Mouse (Mus musculus) hematopoietic stem cell, adult 5-6 weeks (primary cell): ENCODE measurements around the gene Amz1. TPM values are rescaled to one million over a fixed set of nuclear protein-coding genes. Genes with fewer than 3 reads are reported as not detected.

Experiments used
- ATAC-seq, 2 experiments: fragments of 125-278 bp in 1 of 2; replicated peaks in 1 of 2; 2 replicates each; pipeline ENCODE4 v1.8.0; 2016 to 2017; ENCODE audit warnings: inconsistent platforms in 2 of 2, mild to moderate bottlenecking in 2 of 2, moderate number of reproducible peaks in 2 of 2, low read depth in 1 of 2, moderate TSS enrichment in 1 of 2; ENCODE audit not compliant: low FRiP score in 2 of 2, poor library complexity in 2 of 2, severe bottlenecking in 2 of 2, insufficient read depth in 1 of 2, low TSS enrichment in 1 of 2
- total RNA-seq: library from RNA; stranded (forward); fragments of 172-1452, 232-1000 nt; gene quantifications from 2 replicates; pipeline ENCODE4 v1.2.3, GENCODE M21; 2017

Amz1 gene
- total RNA-seq, 1 experiment from 2014 or later: 0.74 TPM

GRCm38 (mm10) chr5:140784288-140784687 lies 60.4 kb downstream of the Amz1 start:
- ATAC-seq: no peak

- no peak for ATAC-seq
Measured at GRCm38 (mm10) chr5:140785240-140785872, 61.4 kb downstream of the Amz1 start.

GRCm38 (mm10) chr5:140789561-140789960 lies 65.6 kb downstream of the Amz1 start:
- no peak for ATAC-seq

GRCm38 (mm10) chr5:140790392-140790791 lies 66.5 kb downstream of the Amz1 start:
- ATAC-seq: no peak

DNA sequence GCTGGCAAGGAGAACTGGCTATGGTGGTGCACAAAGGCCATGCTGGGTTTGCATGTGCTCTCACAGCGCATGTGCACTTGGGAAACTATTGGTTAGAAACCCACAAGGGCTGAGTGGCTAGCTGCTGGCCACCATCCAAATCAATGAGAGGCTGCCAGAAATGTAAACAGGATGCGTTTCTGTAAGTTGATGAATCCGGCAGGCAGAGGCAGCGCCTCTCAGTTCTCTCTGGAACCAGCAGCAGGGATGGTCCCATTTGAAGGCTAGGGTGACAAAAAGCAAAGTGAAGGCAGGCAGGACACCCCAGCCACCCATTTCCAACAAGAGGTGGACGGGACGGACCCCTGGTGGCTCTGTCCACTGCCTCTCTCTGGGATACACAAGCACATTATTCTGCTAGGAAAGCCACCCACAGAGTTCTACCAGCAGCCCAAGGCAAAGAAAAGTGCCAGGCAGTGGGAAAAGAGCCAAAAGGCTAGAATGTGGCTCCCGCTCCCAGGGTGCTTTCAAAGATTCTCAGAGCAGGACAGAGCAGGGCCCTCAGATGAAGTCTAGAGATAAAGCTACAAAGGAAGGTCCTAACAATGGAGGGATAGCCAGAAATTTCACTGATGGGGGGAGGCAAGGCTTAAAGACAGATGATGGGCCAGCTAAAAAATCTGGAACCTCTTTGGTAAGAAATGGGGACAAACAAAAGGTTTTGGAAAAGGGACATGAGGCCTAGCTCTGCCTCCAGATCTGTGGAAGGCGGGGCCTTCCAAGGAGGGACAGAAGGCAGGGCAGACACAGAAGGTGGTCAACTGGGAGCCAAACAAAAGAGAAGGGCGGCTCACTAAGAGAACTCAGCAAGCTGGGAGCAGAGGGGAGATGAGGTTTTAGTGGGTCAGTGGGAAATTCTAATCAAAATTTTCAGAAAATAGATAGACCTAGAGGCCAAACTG lies 67.3 kb downstream of the Amz1 start:
- peak; percentile 41 to 53; a peak in 3 of 4 replicates for ATAC-seq

- ATAC-seq: no peak
Measured at GRCm38 (mm10) chr5:140792233-140792632, 68.3 kb downstream of the Amz1 start.

GRCm38 (mm10) chr5:140794753-140795152 lies 70.8 kb downstream of the Amz1 start:
- 0 out of 4 replicates have a peak, but pooled peaks of 1 of the 2 experiments have one; percentile 4 for ATAC-seq

DNA sequence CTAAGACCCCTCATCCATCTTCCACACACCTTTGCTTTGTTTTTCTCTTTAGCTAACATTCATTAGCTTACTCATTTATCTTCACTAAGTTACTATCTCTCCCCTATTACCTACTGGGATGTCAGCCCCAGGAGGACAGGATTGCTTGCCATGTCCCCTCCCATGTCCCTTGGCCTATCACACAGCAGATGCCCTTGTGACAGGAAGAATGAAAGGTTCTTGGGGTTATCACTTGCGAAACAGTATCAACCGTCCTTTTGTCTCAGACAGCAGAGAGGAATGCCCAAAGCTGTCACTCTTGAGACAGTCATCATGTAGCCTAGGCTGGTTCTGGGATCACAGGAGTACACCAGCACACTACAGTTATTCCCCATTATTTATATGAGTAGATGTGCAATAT lies 71.2 kb downstream of the Amz1 start:
- peak in 1 of 2 experiments; percentile 43; a peak in 1 of 4 replicates for ATAC-seq

- no peak for ATAC-seq
Measured at GRCm38 (mm10) chr5:140796051-140796450, 72.1 kb downstream of the Amz1 start.

DNA sequence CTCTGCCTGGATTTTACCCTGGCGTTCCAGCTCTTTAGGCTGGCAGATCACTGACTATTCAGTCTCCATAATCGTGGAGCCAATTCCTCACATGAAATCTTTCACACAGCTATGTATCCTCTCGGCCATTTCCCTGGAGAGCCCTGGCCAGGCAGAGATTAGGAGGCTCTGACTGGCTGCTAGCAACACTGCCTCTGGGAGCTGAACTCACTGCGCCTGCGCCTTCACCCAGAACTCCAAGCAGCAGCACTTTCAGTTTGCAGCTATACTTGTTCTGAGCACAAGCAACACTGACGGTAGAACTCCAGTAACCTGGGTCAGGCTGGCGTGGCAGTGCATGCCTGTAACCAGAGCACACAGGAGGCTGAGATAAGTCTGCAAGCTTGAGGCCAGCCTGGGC lies 74.2 kb downstream of the Amz1 start:
- ATAC-seq: peak; percentile 15 to 20; a peak in 1 of 4 replicates

DNA sequence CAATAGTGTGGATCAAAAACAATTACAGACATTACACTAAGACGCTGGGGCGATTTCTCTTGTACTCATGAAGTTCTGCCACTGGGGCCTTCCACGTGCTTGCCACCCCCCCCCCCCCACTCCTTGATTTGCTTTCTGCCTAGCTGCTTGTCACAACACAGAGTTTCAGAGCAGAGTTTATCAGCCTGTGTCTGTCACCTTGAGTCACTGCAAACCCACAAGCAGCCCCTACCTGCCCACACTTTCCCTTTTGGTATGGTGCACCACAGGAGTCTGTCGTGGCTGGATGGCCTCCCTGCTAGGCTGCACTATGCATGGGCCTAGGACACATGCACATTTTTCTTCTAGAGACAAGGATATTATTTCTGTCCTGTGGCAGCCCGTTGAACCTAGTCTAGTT lies 74.8 kb downstream of the Amz1 start:
- peak; percentile 33 to 40; a peak in 3 of 4 replicates for ATAC-seq

- ATAC-seq: no peak
Measured at GRCm38 (mm10) chr5:140799190-140799589, 75.3 kb downstream of the Amz1 start.

GRCm38 (mm10) chr5:140800288-140800923 lies 76.5 kb downstream of the Amz1 start:
- no peak for ATAC-seq

DNA sequence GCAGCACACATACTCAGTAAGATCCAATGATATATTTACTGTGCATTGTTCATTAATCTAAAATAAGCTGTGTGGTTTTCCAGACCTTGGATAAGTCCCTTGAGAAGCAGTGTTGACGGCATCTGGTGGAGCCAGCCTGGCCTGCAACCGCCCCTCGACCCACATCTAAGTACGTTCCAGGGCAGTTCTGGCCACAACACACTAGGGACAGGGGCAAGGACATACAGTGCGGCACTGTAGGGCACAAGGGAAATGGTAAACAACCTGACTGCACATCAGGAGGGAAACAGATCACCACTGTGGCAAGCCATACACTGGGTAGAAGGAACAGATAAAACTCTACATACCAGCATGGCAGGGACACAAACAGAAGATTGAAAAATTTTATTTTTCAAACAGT lies 77.9 kb downstream of the Amz1 start:
- no peak for ATAC-seq

DNA sequence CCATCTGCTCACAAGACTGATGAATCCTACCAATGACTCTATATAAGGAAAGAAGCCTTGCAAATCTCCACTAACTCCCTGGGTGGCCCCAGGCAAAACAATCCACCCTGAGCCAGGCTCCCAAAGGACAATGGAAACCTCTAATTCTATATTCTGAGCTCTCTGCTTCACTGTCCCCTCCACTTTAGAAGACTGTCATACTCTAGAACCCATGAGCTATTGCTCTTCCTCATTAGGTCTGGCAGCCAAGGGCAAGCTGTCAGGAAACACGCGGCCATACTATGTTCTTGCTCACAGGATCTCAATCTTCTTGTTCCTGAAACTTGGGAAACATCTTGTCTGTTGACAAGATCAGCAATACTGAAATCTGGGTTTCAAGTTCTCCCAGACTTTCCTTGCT lies 82.3 kb downstream of the Amz1 start:
- ATAC-seq: no peak

GRCm38 (mm10) chr5:140806939-140807338 lies 83.0 kb downstream of the Amz1 start:
- ATAC-seq: no peak
